Mouse (Mus musculus) adrenal gland, postnatal 14 days (tissue): ENCODE data around the gene Iqcf3. TPM values are rescaled to one million over a fixed set of nuclear protein-coding genes. Genes with fewer than 3 reads are reported as not detected.
"Not testable (repeated sequence)": the region's sequence is repeated elsewhere in the genome, so short reads cannot be mapped to it uniquely, and the experiment has no call there.

ENCODE experiments used
- DNase-seq: peaks from one replicate; pipeline ENCODE4 v3.0.0; 2021; ENCODE audit warnings: mixed read lengths
- long read RNA-seq, 2 experiments: library from polyadenylated mRNA; stranded (forward); transcript quantifications; one replicate each; pipeline ENCODE4 v2.0.0; 2021
- total RNA-seq: library from RNA; stranded (reverse); gene quantifications from 2 replicates; pipeline ENCODE4 v1.2.3, GENCODE M21; 2021

Iqcf3 gene
- total RNA-seq: not detected in 2 replicates
- long read RNA-seq, experiment 1: 0 reads
- long read RNA-seq, experiment 2: 0 reads

GRCm38 (mm10) chr9:106561531-106561930 is at the start of gene Iqcf3:
Gene Iqcf3 (minus strand): TSS chr9:106561631.
- no peak for DNase-seq

- DNase-seq: no peak
These were observed 49.3 kb upstream of the Iqcf3 start for GRCm38 (mm10) chr9:106610727-106611126.

- DNase-seq: peak; percentile 77
These were observed 39.1 kb upstream of the Iqcf3 start for GRCm38 (mm10) chr9:106600546-106600945.

GRCm38 (mm10) chr9:106598466-106598865 is 37.0 kb upstream of the Iqcf3 start:
- DNase-seq: peak; percentile 37

- DNase-seq: no peak
These were observed 34.4 kb upstream of the Iqcf3 start for GRCm38 (mm10) chr9:106595836-106596235.

GRCm38 (mm10) chr9:106595402-106595801 is 34.0 kb upstream of the Iqcf3 start:
- DNase-seq: not testable (repeated sequence)

- DNase-seq: no peak
These were observed 30.7 kb upstream of the Iqcf3 start for GRCm38 (mm10) chr9:106592158-106592557.

- no peak for DNase-seq
These were observed 21.1 kb upstream of the Iqcf3 start for GRCm38 (mm10) chr9:106582552-106582951.

GRCm38 (mm10) chr9:106580016-106580415 is 18.6 kb upstream of the Iqcf3 start:
- DNase-seq: no peak

- no peak for DNase-seq
These were observed 14.7 kb upstream of the Iqcf3 start for GRCm38 (mm10) chr9:106576112-106576511.

- no peak for DNase-seq
These were observed 11.9 kb upstream of the Iqcf3 start for GRCm38 (mm10) chr9:106573366-106573765.

GRCm38 (mm10) chr9:106572186-106572585 is 10.8 kb upstream of the Iqcf3 start:
- no peak for DNase-seq

- DNase-seq: no peak
These were observed 9.5 kb upstream of the Iqcf3 start, which contains the start of gene Iqcf4 for GRCm38 (mm10) chr9:106570896-106571295. Gene Iqcf4 (minus strand): TSS chr9:106570996.

GRCm38 (mm10) chr9:106566437-106566836 is 5.0 kb upstream of the Iqcf3 start:
- DNase-seq: peak; percentile 19

GRCm38 (mm10) chr9:106564025-106564424 is 2.6 kb upstream of the Iqcf3 start:
- DNase-seq: no peak

GRCm38 (mm10) chr9:106562291-106562690 is 860 bp upstream of the Iqcf3 start:
- no peak for DNase-seq

- no peak for DNase-seq
These were observed 26.5 kb downstream of the Iqcf3 start for GRCm38 (mm10) chr9:106534975-106535374.

- no peak for DNase-seq
These were observed 27.1 kb downstream of the Iqcf3 start for GRCm38 (mm10) chr9:106534296-106534695.

- peak; percentile 21 for DNase-seq
These were observed 29.6 kb downstream of the Iqcf3 start for GRCm38 (mm10) chr9:106531833-106532232.

GRCm38 (mm10) chr9:106519909-106520308 is 41.5 kb downstream of the Iqcf3 start:
- no peak for DNase-seq

GRCm38 (mm10) chr9:106519433-106519832 is 42.0 kb downstream of the Iqcf3 start:
- no peak for DNase-seq

GRCm38 (mm10) chr9:106514273-106514672 is 47.2 kb downstream of the Iqcf3 start, which contains the start of gene Iqcf5:
Gene Iqcf5 (plus strand): TSS chr9:106514573.
- no peak for DNase-seq

- DNase-seq: no peak
These were observed 47.9 kb downstream of the Iqcf3 start for GRCm38 (mm10) chr9:106513566-106513965.

- DNase-seq: no peak
These were observed 48.5 kb downstream of the Iqcf3 start for GRCm38 (mm10) chr9:106512729-106513450.
